Mouse (Mus musculus): ENCODE data around the gene Txk.

Txk gene

GRCm38 (mm10) chr5:72752585-72752984 is at the start of gene Txk:
Txk (minus strand) TSS chr5:72752777.
- no peak for DNase-seq (ENCODE audit: low read depth)

GRCm38 (mm10) chr5:72798563-72798962 is 46.0 kb upstream of the Txk start:
- no peak for DNase-seq (ENCODE audit: low read depth)

GRCm38 (mm10) chr5:72796186-72796613 is 43.6 kb upstream of the Txk start:
- no peak for DNase-seq (ENCODE audit: low read depth)

GRCm38 (mm10) chr5:72793309-72793850 is 40.8 kb upstream of the Txk start:
- no peak for DNase-seq (ENCODE audit: low read depth)

- peak; percentile 30 for DNase-seq (ENCODE audit: low read depth)
Observed at GRCm38 (mm10) chr5:72791789-72792188, 39.2 kb upstream of the Txk start.

- no peak for DNase-seq (ENCODE audit: low read depth)
Observed at GRCm38 (mm10) chr5:72791386-72791785, 38.8 kb upstream of the Txk start.

GRCm38 (mm10) chr5:72785451-72785850 is 32.9 kb upstream of the Txk start:
- DNase-seq (ENCODE audit: low read depth) = no peak

- DNase-seq (ENCODE audit: low read depth) = no peak
Observed at GRCm38 (mm10) chr5:72784719-72785118, 32.1 kb upstream of the Txk start.

- DNase-seq (ENCODE audit: low read depth) = peak; percentile 74
Observed at GRCm38 (mm10) chr5:72783957-72784356, 31.4 kb upstream of the Txk start.

- DNase-seq (ENCODE audit: low read depth) = no peak
Observed at GRCm38 (mm10) chr5:72783123-72783522, 30.5 kb upstream of the Txk start.

GRCm38 (mm10) chr5:72781776-72782175 is 29.2 kb upstream of the Txk start:
- no peak for DNase-seq (ENCODE audit: low read depth)

GRCm38 (mm10) chr5:72776595-72776994 is 24.0 kb upstream of the Txk start:
- DNase-seq (ENCODE audit: low read depth) = no peak

- DNase-seq (ENCODE audit: low read depth) = no peak
Observed at GRCm38 (mm10) chr5:72776127-72776526, 23.6 kb upstream of the Txk start.

- no peak for DNase-seq (ENCODE audit: low read depth)
Observed at GRCm38 (mm10) chr5:72769841-72770240, 17.3 kb upstream of the Txk start.

- DNase-seq (ENCODE audit: low read depth) = no peak
Observed at GRCm38 (mm10) chr5:72763546-72763945, 11.0 kb upstream of the Txk start.

- DNase-seq (ENCODE audit: low read depth) = no peak
Observed at GRCm38 (mm10) chr5:72763025-72763424, 10.4 kb upstream of the Txk start.

- DNase-seq (ENCODE audit: low read depth) = no peak
Observed at GRCm38 (mm10) chr5:72761758-72762157, 9.2 kb upstream of the Txk start.

GRCm38 (mm10) chr5:72761237-72761636 is 8.7 kb upstream of the Txk start:
- no peak for DNase-seq (ENCODE audit: low read depth)

GRCm38 (mm10) chr5:72758925-72759924 is 6.6 kb upstream of the Txk start:
- peak; percentile 62 for DNase-seq (ENCODE audit: low read depth)

- peak; percentile 22 for DNase-seq (ENCODE audit: low read depth)
Observed at GRCm38 (mm10) chr5:72757155-72757773, 4.7 kb upstream of the Txk start.

GRCm38 (mm10) chr5:72755941-72756340 is 3.4 kb upstream of the Txk start:
- DNase-seq (ENCODE audit: low read depth) = no peak

- DNase-seq (ENCODE audit: low read depth) = no peak
Observed at GRCm38 (mm10) chr5:72755035-72755434, 2.5 kb upstream of the Txk start.

Measured in NIH3T3 (cell line).